Mouse (Mus musculus) CH12.LX (cell line): Measurements from ENCODE around the gene Rad1. TPM values are rescaled to one million over a fixed set of nuclear protein-coding genes. Genes with fewer than 3 reads are reported as not detected.

Source experiments
- DNase-seq: peaks from one replicate; pipeline ENCODE4 v3.0.0-alpha.2; 2013; ENCODE audit errors: extremely low read depth
- H3K27ac ChIP-seq: 2 replicates; pipeline ENCODE4 v1.5.1; 2012; ENCODE audit warnings: low read depth, mild to moderate bottlenecking, control low read depth, moderate library complexity; ENCODE audit not compliant: insufficient read depth
- H3K27me3 ChIP-seq: replicated peaks from 2 replicates; pipeline ENCODE3; 2012; ENCODE audit warnings: inconsistent platforms
- H3K36me3 ChIP-seq, 2 experiments: replicated peaks in 1 of 2; 2 replicates each; pipeline versions ENCODE3 to v1.6.1; 2012; ENCODE audit warnings: inconsistent platforms in 1 of 2, low read length in 1 of 2, mild to moderate bottlenecking in 1 of 2, mixed read lengths in 1 of 2, moderate library complexity in 1 of 2; ENCODE audit not compliant: control insufficient read depth in 1 of 2, insufficient read depth in 1 of 2
- H3K4me1 ChIP-seq, 2 experiments: 2 replicates each; pipeline ENCODE4 v1.6.1; 2012; ENCODE audit warnings: inconsistent platforms in 1 of 2, moderate library complexity in 1 of 2; ENCODE audit not compliant: insufficient read depth in 2 of 2, control insufficient read depth in 1 of 2
- H3K4me2 ChIP-seq: 2 replicates; pipeline ENCODE4 v1.6.1; 2012; ENCODE audit warnings: low read depth, mild to moderate bottlenecking, control low read depth; ENCODE audit not compliant: poor library complexity, insufficient read depth, severe bottlenecking
- H3K4me3 ChIP-seq, 3 experiments: fragments of 150-350 bp in 1 of 3; sonication (generic) in 1 of 3; replicated peaks in 1 of 3; 2 replicates each; pipeline versions ENCODE3 to v1.5.1; 2011 to 2012; ENCODE audit warnings: low read depth in 2 of 3, low read length in 2 of 3, mild to moderate bottlenecking in 2 of 3, moderate library complexity in 2 of 3, control low read depth in 1 of 3, improper control_type of control experiment in 1 of 3, inconsistent platforms in 1 of 3, mixed read lengths in 1 of 3; ENCODE audit not compliant: poor library complexity in 1 of 3
- H3K79me2 ChIP-seq: replicated peaks from 2 replicates; pipeline ENCODE4 v1.6.1; 2012; ENCODE audit warnings: mild to moderate bottlenecking, moderate library complexity; ENCODE audit not compliant: control insufficient read depth, poor library complexity, insufficient read depth, severe bottlenecking; ENCODE audit errors: extremely low read depth
- H3K9ac ChIP-seq: 2 replicates; pipeline ENCODE4 v1.6.1; 2012; ENCODE audit warnings: low read depth, mild to moderate bottlenecking, control low read depth, moderate library complexity; ENCODE audit not compliant: insufficient read depth
- H3K9me3 ChIP-seq: replicated peaks from 2 replicates; pipeline ENCODE3; 2012; ENCODE audit warnings: low read length, inconsistent platforms, mixed read lengths
- CHD1 ChIP-seq: IDR thresholded peaks from 2 replicates; pipeline ENCODE4 v1.6.1; 2012; ENCODE audit warnings: low read depth, low read length, improper control_type of control experiment, inconsistent platforms
- CHD2 ChIP-seq: IDR thresholded peaks from 2 replicates; pipeline ENCODE4 v1.6.1; 2011; ENCODE audit warnings: low read length, improper control_type of control experiment
- CTCF ChIP-seq, 2 experiments: IDR thresholded peaks in 1 of 2; conservative IDR thresholded peaks in 1 of 2; 2 replicates each; pipeline ENCODE4 v1.5.1; 2011 to 2012; ENCODE audit warnings: low read depth in 2 of 2, low read length in 2 of 2, improper control_type of control experiment in 1 of 2, inconsistent platforms in 1 of 2, mild to moderate bottlenecking in 1 of 2, moderate library complexity in 1 of 2
- GABPA ChIP-seq: IDR thresholded peaks from 2 replicates; pipeline ENCODE4 v1.6.1; 2012; ENCODE audit warnings: low read depth, low read length, improper control_type of control experiment, inconsistent platforms; ENCODE audit not compliant: insufficient replicate concordance
- HCFC1 ChIP-seq: IDR thresholded peaks from 2 replicates; pipeline ENCODE4 v1.6.1; 2012; ENCODE audit warnings: low read depth, mild to moderate bottlenecking, inconsistent platforms, low read length, improper control_type of control experiment
- IRF4 ChIP-seq: IDR thresholded peaks from 2 replicates; pipeline ENCODE4 v1.6.1; 2014; ENCODE audit warnings: low read depth, mild to moderate bottlenecking, inconsistent platforms, low read length, improper control_type of control experiment
- KAT2A ChIP-seq: IDR thresholded peaks from 2 replicates; pipeline ENCODE4 v1.6.1; 2012; ENCODE audit warnings: low read length, improper control_type of control experiment, inconsistent platforms; ENCODE audit not compliant: insufficient replicate concordance
- MAX ChIP-seq: IDR thresholded peaks from 2 replicates; pipeline ENCODE4 v1.6.1; 2011; ENCODE audit warnings: low read length, improper control_type of control experiment
- MEF2A ChIP-seq: IDR thresholded peaks from 2 replicates; pipeline ENCODE4 v1.6.1; 2014; ENCODE audit warnings: low read depth, mild to moderate bottlenecking, inconsistent platforms, low read length, improper control_type of control experiment, borderline replicate concordance
- NELFE ChIP-seq: IDR thresholded peaks from 2 replicates; pipeline ENCODE4 v1.6.1; 2011; ENCODE audit warnings: low read depth, low read length, improper control_type of control experiment
- RAD21 ChIP-seq: IDR thresholded peaks from 2 replicates; pipeline ENCODE4 v1.6.1; 2011; ENCODE audit warnings: low read depth, mild to moderate bottlenecking, low read length, improper control_type of control experiment, moderate library complexity
- RCOR1 ChIP-seq: conservative IDR thresholded peaks from 2 replicates; pipeline ENCODE4 v1.6.1; 2012; ENCODE audit warnings: low read depth, mild to moderate bottlenecking, inconsistent platforms, low read length, improper control_type of control experiment
- SIN3A ChIP-seq: IDR thresholded peaks from 2 replicates; pipeline ENCODE4 v1.6.1; 2012; ENCODE audit warnings: low read length, improper control_type of control experiment, inconsistent platforms
- SMC3 ChIP-seq: IDR thresholded peaks from 2 replicates; pipeline ENCODE4 v1.6.1; 2011; ENCODE audit warnings: low read depth, low read length, improper control_type of control experiment
- TCF12 ChIP-seq: IDR thresholded peaks from 2 replicates; pipeline ENCODE4 v1.6.1; 2014; ENCODE audit warnings: low read depth, mild to moderate bottlenecking, inconsistent platforms, low read length, improper control_type of control experiment
- UBTF ChIP-seq: IDR thresholded peaks from 2 replicates; pipeline ENCODE4 v1.6.1; 2012; ENCODE audit warnings: low read depth, mild to moderate bottlenecking, inconsistent platforms, low read length, improper control_type of control experiment, moderate library complexity
- USF2 ChIP-seq: conservative IDR thresholded peaks from 2 replicates; pipeline ENCODE4 v1.6.1; 2011; ENCODE audit warnings: low read depth, low read length, improper control_type of control experiment
- ZC3H11A ChIP-seq: IDR thresholded peaks from 2 replicates; pipeline ENCODE4 v1.6.1; 2012; ENCODE audit warnings: low read depth, mild to moderate bottlenecking, inconsistent platforms, low read length, improper control_type of control experiment
- ZKSCAN1 ChIP-seq: IDR thresholded peaks from 2 replicates; pipeline ENCODE4 v1.6.1; 2012; ENCODE audit warnings: low read depth, inconsistent platforms, low read length, improper control_type of control experiment, borderline replicate concordance
- ZNF384 ChIP-seq: IDR thresholded peaks from 2 replicates; pipeline ENCODE4 v1.6.1; 2012; ENCODE audit warnings: low read depth, low read length, improper control_type of control experiment, inconsistent platforms
- dilution Hi-C: fragments of 300-500 bp; cut with MboI; formaldehyde crosslinking; loops from 2 replicates; pipeline ENCODE4 v1.14.3; 2020; ENCODE audit warnings: low sequenced_read_pairs; ENCODE audit not compliant: extremely low pct_unique_long_range_greater_than_20kb, extremely low pct_ligation_motif_present
- in situ Hi-C: fragments of 300-500 bp; cut with MboI; formaldehyde crosslinking; loops from 3 replicates; pipeline ENCODE4 v1.14.3; 2019; ENCODE audit warnings: low sequenced_read_pairs, low pct_ligation_motif_present, low pct_unique_long_range_greater_than_20kb, mixed read lengths
- polyA plus RNA-seq: library from polyadenylated mRNA; unstranded; fragments of >175 nt; gene quantifications from 2 replicates; pipeline ENCODE4 v1.2.1, GENCODE M21; 2012; ENCODE audit warnings: low read depth; ENCODE audit not compliant: insufficient read length
- total RNA-seq, 2 experiments: library from RNA; depleted of rRNA; stranded (reverse); fragments of 300-350 nt in 1 of 2; fragments of >200 nt in 1 of 2; gene quantifications; 2 replicates each; pipeline ENCODE4 v1.2.3; 2012 to 2014

Gene Rad1
- total and polyA plus RNA-seq, 3 experiments: 34.0 to 92.8 (median 37.6) TPM

- DNase-seq: peak; percentile 50
- Histone ChIP-seq H3K36me3 (peaks cover 4 to 20% of the 10 kb centered on the region in 2 experiments), H3K27ac (no peak overlapping the region), H3K79me2 (no peaks in the 10 kb centered on the region), H3K4me2 (no peak overlapping the region), H3K4me1 (no peaks in the 10 kb centered on the region), H3K4me3 (no peak overlapping the region), H3K9me3 (no peaks in the 10 kb centered on the region), H3K9ac (no peak overlapping the region), H3K27me3 (no peaks in the 10 kb centered on the region)
- in situ Hi-C loops (loop anchor here (5.0 kb wide), 1 partner anchor 401 kb away; no protein-coding TSS in a partner anchor), dilution Hi-C loops (no loop called here)
- TF ChIP-seq HCFC1 (no peak), RAD21 (peak; percentile 89), ZC3H11A (peak; percentile 38), NELFE (no peak), CHD2 (no peak), SMC3 (peak; percentile 86), CTCF (conservative IDR thresholded peaks at IDR 0.05 in 1 of 2, IDR thresholded peaks at IDR 0.05 in 1 of 2; ENCODE audit: low read depth in 2 of 2, low read length in 2 of 2) (peak; percentile 62 to 88; a peak in 3 of 4 replicates)
Measured at GRCm38 (mm10) chr15:10500838-10501719, 15.3 kb downstream of the Rad1 start.

GRCm38 (mm10) chr15:10506099-10506498 lies 20.3 kb downstream of the Rad1 start:
- no peak for DNase-seq
- in situ Hi-C loops: no loop called here
- Histone ChIP-seq H3K27ac (no peak overlapping the region), H3K4me1 (no peaks in the 10 kb centered on the region), H3K4me3 (no peak overlapping the region), H3K9ac (no peak overlapping the region), H3K27me3 (no peaks in the 10 kb centered on the region), H3K9me3 (no peaks in the 10 kb centered on the region), H3K79me2 (no peaks in the 10 kb centered on the region), H3K36me3 (no peaks in the 10 kb centered on the region), H3K4me2 (no peak overlapping the region)
- no peak for TF ChIP-seq MAX
- no peak for TF ChIP-seq ZKSCAN1
- TF ChIP-seq RCOR1: no peak
- TF ChIP-seq USF2: no peak
- TF ChIP-seq KAT2A: no peak
- no peak for TF ChIP-seq IRF4
- TF ChIP-seq TCF12: no peak
- no peak for TF ChIP-seq SMC3
- no peak for TF ChIP-seq SIN3A
- no peak for TF ChIP-seq CHD1
- no peak for TF ChIP-seq GABPA
- TF ChIP-seq UBTF: no peak
- TF ChIP-seq CTCF (conservative IDR thresholded peaks at IDR 0.05 in 1 of 2, IDR thresholded peaks at IDR 0.05 in 1 of 2; ENCODE audit: low read depth in 2 of 2, low read length in 2 of 2): no peak
- TF ChIP-seq ZNF384: no peak
- no peak for TF ChIP-seq MEF2A
- dilution Hi-C loops: no loop called here
